Mouse (Mus musculus) midbrain, embryonic 15.5 days (tissue): ENCODE data around the gene Pecr. TPM values are rescaled to one million over a fixed set of nuclear protein-coding genes. Genes with fewer than 3 reads are reported as not detected.
A peak's percentile ranks its signal among the peaks of the same experiment; 100 is the strongest.

Experiments used
- ATAC-seq: fragments of 200-750 bp; cut with Nextera tagmentation; replicated peaks from 2 replicates; pipeline ENCODE4 v1.8.0; 2017; ENCODE audit warnings: moderate TSS enrichment
- H3K27ac ChIP-seq: fragments of 300-500 bp; sonication (generic); 2 replicates; pipeline ENCODE4 v1.5.1; 2015; ENCODE audit warnings: mild to moderate bottlenecking, inconsistent platforms
- H3K27me3 ChIP-seq: fragments of 300-500 bp; sonication (generic); replicated peaks from 2 replicates; pipeline ENCODE4 v1.6.1; 2015; ENCODE audit warnings: inconsistent platforms
- H3K36me3 ChIP-seq: fragments of 300-500 bp; sonication (generic); replicated peaks from 2 replicates; pipeline ENCODE4 v1.6.1; 2015; ENCODE audit warnings: inconsistent platforms
- H3K4me1 ChIP-seq: fragments of 300-500 bp; sonication (generic); 2 replicates; pipeline ENCODE4 v1.6.1; 2015; ENCODE audit warnings: inconsistent platforms
- H3K4me2 ChIP-seq: fragments of 300-500 bp; sonication (generic); 2 replicates; pipeline ENCODE4 v1.6.1; 2015; ENCODE audit warnings: inconsistent platforms, mild to moderate bottlenecking, moderate library complexity
- H3K4me3 ChIP-seq: fragments of 300-500 bp; sonication (generic); 2 replicates; pipeline ENCODE4 v1.5.1; 2015; ENCODE audit warnings: mild to moderate bottlenecking, inconsistent platforms
- H3K9ac ChIP-seq: fragments of 300-500 bp; sonication (generic); 2 replicates; pipeline ENCODE4 v1.6.1; 2015; ENCODE audit warnings: mild to moderate bottlenecking, inconsistent platforms
- H3K9me3 ChIP-seq: fragments of 300-500 bp; sonication (generic); 2 replicates; pipeline ENCODE4 v1.6.1; 2016; ENCODE audit warnings: inconsistent platforms
- whole genome bisulfite sequencing: fragments of 180-500 bp; shearing (Covaris S2); methylation state at CpG from one replicate; pipeline ENCODE4 v1.1.7; 2015; ENCODE audit warnings: mixed read lengths; 5-methylcytosine and 5-hydroxymethylcytosine counted together
- polyA plus RNA-seq: library from polyadenylated mRNA; unstranded; fragments of >200 nt; fragmentation: Nextera tagmentation; extraction: Ambion mirVana; gene quantifications from 2 replicates; pipeline ENCODE4 v1.2.1, GENCODE M21; 2015

Pecr gene
- 5.7 and 5.8 TPM in 2 replicates for polyA plus RNA-seq

- H3K36me3 ChIP-seq, result no peaks in the 10 kb centered on the region
- ATAC-seq, result peak; percentile 98
- H3K27me3 ChIP-seq, result no peaks in the 10 kb centered on the region
- H3K27ac ChIP-seq, result peak within 1 kb of the TSS; percentile 85
- peak within 1 kb of the TSS; percentile 97 for H3K4me2 ChIP-seq
- peaks cover 30% of the 10 kb centered on the region for H3K4me1 ChIP-seq
- under 1% methylated on average over 29 of the region's 30 CpGs for WGBS
- H3K9ac ChIP-seq, result peak within 1 kb of the TSS; percentile 64
- H3K9me3 ChIP-seq, result no peaks in the 10 kb centered on the region
- H3K4me3 ChIP-seq, result peak within 1 kb of the TSS; percentile 49
Measured at GRCm38 (mm10) chr1:72283992-72284485, at the start of gene Pecr, which contains the start of gene Tmem169. TSS of gene Pecr (minus strand) at chr1:72284314. TSS of gene Tmem169 (plus strand) at chr1:72284369.

- no peak for ATAC-seq
- WGBS, result 95% methylated on average over 11 of the region's 11 CpGs
Measured at GRCm38 (mm10) chr1:72326162-72326821, 42.2 kb upstream of the Pecr start.

GRCm38 (mm10) chr1:72323248-72323647, 39.1 kb upstream of the Pecr start:
- no peak overlapping the region for H3K4me2 ChIP-seq
- H3K27me3 ChIP-seq, result no peaks in the 10 kb centered on the region
- H3K4me3 ChIP-seq, result no peak overlapping the region
- H3K9me3 ChIP-seq, result no peaks in the 10 kb centered on the region
- no peak overlapping the region for H3K27ac ChIP-seq
- H3K4me1 ChIP-seq, result no peaks in the 10 kb centered on the region
- H3K9ac ChIP-seq, result no peak overlapping the region
- H3K36me3 ChIP-seq, result no peaks in the 10 kb centered on the region
- WGBS, result 93% methylated on average over 4 of the region's 4 CpGs
- no peak for ATAC-seq

More at GRCm38 (mm10) chr1:72326162-72326821, 42.2 kb upstream of the Pecr start:
- Histone ChIP-seq H3K4me1 (no peaks in the 10 kb centered on the region), H3K4me3 (no peak overlapping the region), H3K9ac (no peak overlapping the region), H3K27me3 (no peaks in the 10 kb centered on the region), H3K27ac (no peak overlapping the region), H3K9me3 (no peaks in the 10 kb centered on the region), H3K36me3 (no peaks in the 10 kb centered on the region), H3K4me2 (no peak overlapping the region)

- Histone ChIP-seq H3K4me3 (no peak overlapping the region), H3K4me1 (no peaks in the 10 kb centered on the region), H3K9me3 (no peaks in the 10 kb centered on the region), H3K36me3 (no peaks in the 10 kb centered on the region), H3K9ac (no peak overlapping the region), H3K4me2 (no peak overlapping the region), H3K27me3 (no peaks in the 10 kb centered on the region), H3K27ac (no peak overlapping the region)
- no peak for ATAC-seq
- WGBS, result 94% methylated on average over 5 of the region's 5 CpGs
Measured at GRCm38 (mm10) chr1:72320759-72321158, 36.6 kb upstream of the Pecr start.

- Histone ChIP-seq H3K27me3 (no peaks in the 10 kb centered on the region), H3K27ac (no peak overlapping the region), H3K36me3 (no peaks in the 10 kb centered on the region), H3K4me3 (no peak overlapping the region), H3K9me3 (no peaks in the 10 kb centered on the region), H3K4me1 (no peaks in the 10 kb centered on the region), H3K9ac (no peak overlapping the region), H3K4me2 (no peak overlapping the region)
- ATAC-seq, result no peak
- 86% methylated on average over 7 of the region's 7 CpGs for WGBS
Measured at GRCm38 (mm10) chr1:72316901-72317300, 32.8 kb upstream of the Pecr start.

- no peaks in the 10 kb centered on the region for H3K4me1 ChIP-seq
- H3K9me3 ChIP-seq, result no peaks in the 10 kb centered on the region
- H3K9ac ChIP-seq, result no peak overlapping the region
- no peak overlapping the region for H3K4me3 ChIP-seq
- 0 out of 2 replicates have a peak, but pooled peaks have one; percentile 33 for ATAC-seq
- H3K36me3 ChIP-seq, result no peaks in the 10 kb centered on the region
- H3K27me3 ChIP-seq, result no peaks in the 10 kb centered on the region
- WGBS, result 62% methylated on average over 8 of the region's 8 CpGs
- H3K27ac ChIP-seq, result no peak overlapping the region
- no peak overlapping the region for H3K4me2 ChIP-seq
Measured at GRCm38 (mm10) chr1:72316409-72316808, 32.3 kb upstream of the Pecr start.

- 93% methylated on average over 4 of the region's 4 CpGs for WGBS
- no peak overlapping the region for H3K9ac ChIP-seq
- H3K4me3 ChIP-seq, result no peak overlapping the region
- H3K27me3 ChIP-seq, result no peaks in the 10 kb centered on the region
- H3K4me1 ChIP-seq, result no peaks in the 10 kb centered on the region
- no peak overlapping the region for H3K27ac ChIP-seq
- no peak for ATAC-seq
- H3K36me3 ChIP-seq, result no peaks in the 10 kb centered on the region
- H3K4me2 ChIP-seq, result no peak overlapping the region
- no peaks in the 10 kb centered on the region for H3K9me3 ChIP-seq
Measured at GRCm38 (mm10) chr1:72315447-72315846, 31.3 kb upstream of the Pecr start.

- ATAC-seq, result no peak
- H3K4me2 ChIP-seq, result no peak overlapping the region
- H3K9me3 ChIP-seq, result no peaks in the 10 kb centered on the region
- no peaks in the 10 kb centered on the region for H3K4me1 ChIP-seq
- no peak overlapping the region for H3K9ac ChIP-seq
- H3K36me3 ChIP-seq, result no peaks in the 10 kb centered on the region
- no peak overlapping the region for H3K4me3 ChIP-seq
- H3K27me3 ChIP-seq, result no peaks in the 10 kb centered on the region
- WGBS, result 75% methylated on average over 5 of the region's 5 CpGs
- no peak overlapping the region for H3K27ac ChIP-seq
Measured at GRCm38 (mm10) chr1:72313399-72314039, 29.4 kb upstream of the Pecr start.

- WGBS, result 87% methylated on average over 9 of the region's 9 CpGs
- H3K27me3 ChIP-seq, result no peaks in the 10 kb centered on the region
Measured at GRCm38 (mm10) chr1:72312701-72313398, 28.7 kb upstream of the Pecr start.

DNA sequence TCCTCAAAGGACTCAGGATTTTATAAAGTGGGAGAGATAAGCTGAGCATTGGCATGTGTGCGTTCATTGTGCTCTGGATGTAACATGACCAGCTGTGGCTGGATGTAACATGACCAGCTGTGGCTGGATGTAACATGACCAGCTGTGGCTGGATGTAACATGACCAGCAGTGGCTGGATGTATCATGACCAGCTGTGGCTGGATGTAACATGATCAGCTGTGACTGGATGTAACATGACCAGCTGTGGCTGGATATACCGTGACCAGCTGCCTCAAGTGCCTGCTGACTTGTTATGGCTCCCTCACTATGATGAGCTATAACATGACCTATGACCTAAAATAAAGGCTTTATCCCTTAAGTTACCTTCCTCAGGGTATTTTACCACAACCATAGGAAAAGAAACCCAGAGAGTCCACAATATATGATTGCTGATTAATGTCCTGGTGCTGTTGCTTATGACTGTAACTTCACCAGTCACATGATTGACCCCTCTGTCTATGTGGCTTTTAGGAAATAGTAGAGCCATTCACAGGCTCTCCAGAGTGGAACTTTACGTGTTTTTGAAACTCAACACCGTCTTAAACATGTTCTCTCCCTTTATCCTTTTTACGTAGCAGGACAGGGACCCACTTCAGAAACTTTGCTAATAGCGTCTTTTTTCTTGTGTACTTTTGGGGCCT, 25.8 kb upstream of the Pecr start:
- 58% methylated on average over 6 of the region's 6 CpGs for WGBS
- ATAC-seq, result no peak
- no peak overlapping the region for H3K4me2 ChIP-seq
- H3K36me3 ChIP-seq, result no peaks in the 10 kb centered on the region
- H3K27me3 ChIP-seq, result no peaks in the 10 kb centered on the region
- H3K9me3 ChIP-seq, result no peaks in the 10 kb centered on the region
- H3K27ac ChIP-seq, result no peak overlapping the region
- H3K4me3 ChIP-seq, result no peak overlapping the region
- no peak overlapping the region; the same call in 1 of the 2 replicates for H3K9ac ChIP-seq
- peaks cover 6% of the 10 kb centered on the region for H3K4me1 ChIP-seq

More at GRCm38 (mm10) chr1:72312701-72313398, 28.7 kb upstream of the Pecr start:
- no peak overlapping the region for H3K4me2 ChIP-seq
- no peaks in the 10 kb centered on the region for H3K9me3 ChIP-seq
- H3K4me1 ChIP-seq, result peaks cover 6% of the 10 kb centered on the region
- ATAC-seq, result no peak
- no peak overlapping the region for H3K27ac ChIP-seq
- H3K9ac ChIP-seq, result no peak overlapping the region
- no peaks in the 10 kb centered on the region for H3K36me3 ChIP-seq
- H3K4me3 ChIP-seq, result no peak overlapping the region

- no peak overlapping the region for H3K4me3 ChIP-seq
- H3K4me2 ChIP-seq, result no peak overlapping the region
- no peak for ATAC-seq
- H3K27ac ChIP-seq, result no peak overlapping the region
- no peaks in the 10 kb centered on the region for H3K9me3 ChIP-seq
- 65% methylated on average over 4 of the region's 4 CpGs for WGBS
- no peak overlapping the region for H3K9ac ChIP-seq
- no peaks in the 10 kb centered on the region for H3K27me3 ChIP-seq
- H3K4me1 ChIP-seq, result peaks cover 6% of the 10 kb centered on the region
- H3K36me3 ChIP-seq, result no peaks in the 10 kb centered on the region
Measured at GRCm38 (mm10) chr1:72308919-72309318, 24.8 kb upstream of the Pecr start.

- Histone ChIP-seq H3K27ac (peak within 1 kb of the TSS; percentile 94), H3K4me3 (peak within 1 kb of the TSS; percentile 73), H3K36me3 (no peaks in the 10 kb centered on the region), H3K4me1 (peaks cover 6% of the 10 kb centered on the region), H3K27me3 (no peaks in the 10 kb centered on the region), H3K9ac (peak within 1 kb of the TSS; percentile 68), H3K9me3 (no peaks in the 10 kb centered on the region), H3K4me2 (peak within 1 kb of the TSS; percentile 62)
- ATAC-seq, result peak; percentile 98
- WGBS, result under 1% methylated on average over 21 of the region's 21 CpGs
Measured at GRCm38 (mm10) chr1:72307317-72307798, 23.2 kb upstream of the Pecr start, which contains the start of gene Xrcc5. TSS of gene Xrcc5 (plus strand) at chr1:72307421.
